Mouse (Mus musculus): ENCODE data around the gene Akap6. TPM values are rescaled to one million over a fixed set of nuclear protein-coding genes. Genes with fewer than 3 reads are reported as not detected.
"Not testable (repeated sequence)": the region's sequence is repeated elsewhere in the genome, so short reads cannot be mapped to it uniquely, and the experiment has no call there.

The Akap6 gene
- polyA plus RNA-seq, 1 experiment from 2014 or later, result 23.6 TPM

DNA sequence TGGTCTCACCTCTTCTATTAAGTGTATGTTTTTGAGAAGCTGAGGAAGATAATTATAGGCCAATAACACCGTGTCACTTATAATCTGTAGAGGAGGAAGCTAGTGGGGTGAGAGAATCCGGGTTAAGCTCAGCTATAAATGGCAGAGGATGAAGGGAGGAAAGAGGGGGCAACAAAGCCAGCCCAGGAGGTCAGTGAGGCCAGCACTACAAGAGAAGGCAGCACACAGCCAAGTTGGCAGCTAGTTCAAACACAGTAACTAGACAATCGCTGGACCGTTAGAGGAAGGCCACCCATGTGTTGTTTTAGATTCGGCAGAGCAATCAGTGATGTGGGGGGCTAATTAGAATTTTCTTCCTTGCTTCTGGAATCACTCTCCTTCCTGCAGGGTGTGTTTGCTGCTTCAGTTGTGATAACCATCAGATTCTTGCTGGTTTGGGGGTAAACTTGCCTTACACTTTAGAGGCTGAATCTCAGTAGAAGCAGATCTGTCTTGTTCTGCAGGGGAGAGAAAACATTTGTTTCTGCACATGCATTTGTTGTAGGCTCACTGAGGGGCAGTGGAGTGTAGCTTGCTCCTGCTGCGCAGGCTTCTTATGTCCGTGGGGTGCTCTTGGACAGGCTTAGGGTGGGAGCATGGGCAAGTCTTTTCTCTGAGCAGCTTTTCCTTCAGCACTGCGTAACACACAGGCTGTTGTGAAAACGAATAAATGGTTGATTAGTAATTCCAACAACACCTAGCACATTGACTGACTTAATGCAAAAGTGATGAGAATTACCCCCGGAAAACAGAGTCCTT is 27.4 kb downstream of the Akap6 start:
- H3K27me3 ChIP-seq (ENCODE audit: control insufficient read depth, insufficient read depth, low read depth, low read length), result no peaks in the 10 kb centered on the region

DNA sequence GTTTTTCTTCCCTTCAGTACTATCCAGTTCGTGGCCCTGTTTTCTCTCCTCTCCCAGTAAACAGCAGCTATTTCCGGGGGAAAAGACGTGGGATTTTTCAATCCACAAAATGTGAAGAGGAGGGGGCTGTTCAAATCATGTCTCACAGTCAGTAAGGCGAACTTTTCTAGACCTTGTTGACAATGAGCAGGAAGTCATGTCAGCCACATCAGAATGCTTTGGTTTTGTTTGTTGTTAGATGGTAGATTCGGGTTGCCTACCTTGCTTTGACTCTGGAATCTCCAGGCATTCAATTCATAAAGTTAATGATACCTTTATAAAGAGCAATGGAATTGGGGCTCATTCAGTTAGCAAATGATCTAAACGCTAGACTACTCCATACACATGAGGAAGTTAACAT is 30.2 kb downstream of the Akap6 start:
- peaks cover 4% of the 10 kb centered on the region; the same call in 1 of the 2 replicates for H3K4me1 ChIP-seq (ENCODE audit: control insufficient read depth, insufficient read depth, low read length)
- no peak overlapping the region for H3K4me2 ChIP-seq (ENCODE audit: low read length)
- ATAC-seq, result no peak
- no peaks in the 10 kb centered on the region for H3K27me3 ChIP-seq (ENCODE audit: control insufficient read depth, insufficient read depth, low read depth, low read length)
- H3K27ac ChIP-seq (ENCODE audit: low read length), result no peak overlapping the region
- WGBS, result 86% methylated on average over 6 of the region's 6 CpGs
- no peaks in the 10 kb centered on the region for H3K36me3 ChIP-seq (ENCODE audit: control insufficient read depth, insufficient read depth, low read length)
- H3K9ac ChIP-seq (ENCODE audit: low read depth, low read length), result no peak overlapping the region
- H3K4me3 ChIP-seq (ENCODE audit: low read depth, low read length), result no peak overlapping the region
- H3K9me3 ChIP-seq (replicated peaks; ENCODE audit: control insufficient read depth, low read length, poor library complexity, severe bottlenecking), result no peaks in the 10 kb centered on the region

More for the DNA sequence above, 27.4 kb downstream of the Akap6 start:
- WGBS, result 37% methylated on average over 10 of the region's 10 CpGs
- H3K4me2 ChIP-seq (ENCODE audit: low read length), result no peak overlapping the region
- no peaks in the 10 kb centered on the region for H3K9me3 ChIP-seq (replicated peaks; ENCODE audit: control insufficient read depth, low read length, poor library complexity, severe bottlenecking)
- H3K36me3 ChIP-seq (ENCODE audit: control insufficient read depth, insufficient read depth, low read length), result no peaks in the 10 kb centered on the region
- no peak overlapping the region for H3K9ac ChIP-seq (ENCODE audit: low read depth, low read length)
- H3K4me1 ChIP-seq (ENCODE audit: control insufficient read depth, insufficient read depth, low read length), result peaks cover 4% of the 10 kb centered on the region; the same call in 1 of the 2 replicates
- no peak overlapping the region for H3K27ac ChIP-seq (ENCODE audit: low read length)
- H3K4me3 ChIP-seq (ENCODE audit: low read depth, low read length), result no peak overlapping the region
- ATAC-seq, result 0 out of 2 replicates have a peak, but pooled peaks have one; percentile 48

DNA sequence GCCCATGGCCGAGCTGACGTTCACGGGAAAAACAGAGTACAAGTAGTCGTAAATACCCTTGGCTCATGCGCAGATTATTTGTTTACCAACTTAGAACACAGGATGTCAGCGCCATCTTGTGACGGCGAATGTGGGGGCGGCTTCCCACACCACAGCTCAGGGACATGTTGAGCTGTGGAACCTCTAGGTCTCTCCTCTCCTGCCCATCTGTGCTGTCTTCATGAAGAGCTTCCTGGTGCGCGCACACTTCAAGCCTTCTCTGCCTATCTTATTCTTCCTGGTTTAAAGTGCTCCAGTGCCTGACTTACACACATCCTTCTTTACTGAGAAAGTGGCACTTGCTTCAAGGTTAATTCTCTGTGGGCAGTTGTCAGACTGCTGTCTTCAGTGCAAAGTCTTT is 36.0 kb downstream of the Akap6 start:
- not testable (repeated sequence) for H3K4me1 ChIP-seq (ENCODE audit: control insufficient read depth, insufficient read depth, low read length); H3K9ac ChIP-seq (ENCODE audit: low read depth, low read length); H3K36me3 ChIP-seq (ENCODE audit: control insufficient read depth, insufficient read depth, low read length); H3K9me3 ChIP-seq (replicated peaks; ENCODE audit: control insufficient read depth, low read length, poor library complexity, severe bottlenecking); ATAC-seq; H3K4me2 ChIP-seq (ENCODE audit: low read length); H3K27me3 ChIP-seq (ENCODE audit: control insufficient read depth, insufficient read depth, low read depth, low read length); H3K27ac ChIP-seq (ENCODE audit: low read length); H3K4me3 ChIP-seq (ENCODE audit: low read depth, low read length)
- WGBS, result 98% methylated on average over 6 of the region's 11 CpGs

DNA sequence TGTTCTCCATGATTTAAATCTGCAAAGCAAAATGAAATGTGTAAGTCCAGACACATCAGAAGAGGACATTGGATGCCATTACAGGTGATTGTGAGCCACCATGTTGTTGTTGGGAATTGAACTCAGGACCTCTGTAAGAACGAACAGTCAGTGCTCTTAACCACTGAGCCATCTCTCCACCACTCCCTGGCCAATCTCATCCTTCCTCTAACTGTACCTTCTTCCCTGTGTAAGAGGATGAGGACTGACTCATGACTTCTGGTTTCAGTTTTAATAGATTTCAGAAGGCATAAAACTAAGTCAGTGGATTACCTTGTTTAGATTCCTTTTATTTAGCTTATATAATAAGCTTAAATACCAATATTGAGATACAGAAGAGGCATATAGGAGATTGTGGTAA is 38.0 kb downstream of the Akap6 start:
- Histone ChIP-seq H3K4me3 (ENCODE audit: low read depth, low read length) (no peak overlapping the region), H3K27ac (ENCODE audit: low read length) (no peak overlapping the region), H3K4me1 (ENCODE audit: control insufficient read depth, insufficient read depth, low read length) (no peaks in the 10 kb centered on the region), H3K4me2 (ENCODE audit: low read length) (no peak overlapping the region), H3K36me3 (ENCODE audit: control insufficient read depth, insufficient read depth, low read length) (no peaks in the 10 kb centered on the region), H3K27me3 (ENCODE audit: control insufficient read depth, insufficient read depth, low read depth, low read length) (no peaks in the 10 kb centered on the region), H3K9ac (ENCODE audit: low read depth, low read length) (no peak overlapping the region), H3K9me3 (replicated peaks; ENCODE audit: control insufficient read depth, low read length, poor library complexity, severe bottlenecking) (no peaks in the 10 kb centered on the region; the same call in 1 of the 2 replicates)
- 83% methylated on average over 1 of the region's 1 CpGs for WGBS
- no peak for ATAC-seq

DNA sequence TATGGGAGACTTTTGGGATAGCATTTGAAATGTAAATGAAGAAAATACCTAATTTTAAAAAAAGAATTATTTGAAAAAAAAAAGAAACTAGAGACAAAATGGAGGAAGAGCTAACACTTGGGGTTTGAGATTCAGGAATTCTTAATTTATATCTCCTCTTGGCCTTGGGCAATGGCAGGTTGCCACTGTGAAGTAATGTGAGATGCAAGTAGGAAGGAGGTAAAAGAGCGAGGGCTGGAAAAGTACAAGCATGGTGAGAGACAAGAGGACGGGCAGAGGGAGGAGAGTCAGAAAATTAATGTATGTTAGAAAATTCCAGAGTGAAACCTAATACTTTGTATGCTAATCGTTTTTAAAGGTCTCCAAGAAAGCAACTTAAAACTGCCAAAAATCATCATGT is 40.1 kb downstream of the Akap6 start:
- Histone ChIP-seq H3K4me2 (ENCODE audit: low read length) (no peak overlapping the region), H3K27me3 (ENCODE audit: control insufficient read depth, insufficient read depth, low read depth, low read length) (no peaks in the 10 kb centered on the region), H3K27ac (ENCODE audit: low read length) (no peak overlapping the region), H3K9me3 (replicated peaks; ENCODE audit: control insufficient read depth, low read length, poor library complexity, severe bottlenecking) (no peaks in the 10 kb centered on the region; the same call in 1 of the 2 replicates), H3K4me3 (ENCODE audit: low read depth, low read length) (no peak overlapping the region), H3K4me1 (ENCODE audit: control insufficient read depth, insufficient read depth, low read length) (no peaks in the 10 kb centered on the region), H3K36me3 (ENCODE audit: control insufficient read depth, insufficient read depth, low read length) (no peaks in the 10 kb centered on the region), H3K9ac (ENCODE audit: low read depth, low read length) (no peak overlapping the region)
- no peak for ATAC-seq
- 89% methylated on average over 3 of the region's 3 CpGs for WGBS

DNA sequence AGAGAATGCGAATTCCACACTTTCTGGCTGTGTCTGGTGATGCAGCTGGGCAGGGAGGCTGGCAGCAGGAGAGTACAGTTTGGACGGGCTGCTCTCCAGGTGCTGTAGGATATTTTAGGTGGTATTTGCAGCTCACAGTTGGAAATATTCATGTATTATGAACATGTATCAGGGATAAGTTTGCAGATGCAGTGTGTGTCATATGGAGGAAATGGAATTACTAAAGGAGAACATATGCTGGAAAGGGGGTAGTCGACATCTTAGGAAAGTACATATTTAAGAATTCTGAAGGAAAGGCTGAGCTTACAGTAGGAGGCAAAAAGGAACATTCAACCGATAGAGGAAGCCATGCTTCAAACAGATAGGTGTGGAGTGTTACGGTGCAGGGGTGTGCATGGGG is 42.6 kb downstream of the Akap6 start:
- Histone ChIP-seq H3K27ac (ENCODE audit: low read length) (no peak overlapping the region), H3K4me2 (ENCODE audit: low read length) (no peak overlapping the region)
- whole genome bisulfite sequencing, result 89% methylated on average over 5 of the region's 5 CpGs

DNA sequence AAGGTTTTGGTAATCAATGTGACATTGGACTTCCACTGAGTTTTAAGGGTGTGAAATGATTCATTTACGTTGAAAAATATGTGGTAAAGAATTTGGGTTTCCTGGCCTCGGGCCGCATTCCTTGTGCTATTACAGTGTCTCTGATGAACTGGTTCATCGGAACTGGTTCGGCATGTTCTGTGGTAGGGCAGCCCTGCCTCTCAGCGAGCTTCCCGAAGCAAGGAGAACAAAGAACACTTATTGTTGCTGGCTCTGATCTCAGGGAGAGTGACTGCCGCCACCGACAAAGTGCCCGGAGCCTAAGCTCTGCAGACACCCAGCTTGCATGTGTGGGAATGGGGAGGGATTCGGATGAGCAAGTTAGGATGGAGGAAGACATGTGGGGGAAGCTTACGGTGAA is 50.8 kb downstream of the Akap6 start:
- Histone ChIP-seq H3K27me3 (ENCODE audit: control insufficient read depth, insufficient read depth, low read depth, low read length) (no peaks in the 10 kb centered on the region), H3K9ac (ENCODE audit: low read depth, low read length) (no peak overlapping the region), H3K9me3 (replicated peaks; ENCODE audit: control insufficient read depth, low read length, poor library complexity, severe bottlenecking) (no peaks in the 10 kb centered on the region), H3K4me2 (ENCODE audit: low read length) (no peak overlapping the region), H3K4me1 (ENCODE audit: control insufficient read depth, insufficient read depth, low read length) (peaks cover 5% of the 10 kb centered on the region), H3K4me3 (ENCODE audit: low read depth, low read length) (no peak overlapping the region), H3K27ac (ENCODE audit: low read length) (no peak overlapping the region), H3K36me3 (ENCODE audit: control insufficient read depth, insufficient read depth, low read length) (no peaks in the 10 kb centered on the region)
- WGBS, result 51% methylated on average over 12 of the region's 12 CpGs
- no peak for ATAC-seq

More for the DNA sequence above, 42.6 kb downstream of the Akap6 start:
- H3K4me3 ChIP-seq (ENCODE audit: low read depth, low read length), result no peak overlapping the region
- no peak overlapping the region for H3K9ac ChIP-seq (ENCODE audit: low read depth, low read length)
- H3K36me3 ChIP-seq (ENCODE audit: control insufficient read depth, insufficient read depth, low read length), result no peaks in the 10 kb centered on the region
- no peaks in the 10 kb centered on the region for H3K9me3 ChIP-seq (replicated peaks; ENCODE audit: control insufficient read depth, low read length, poor library complexity, severe bottlenecking)
- H3K4me1 ChIP-seq (ENCODE audit: control insufficient read depth, insufficient read depth, low read length), result 0 out of 2 replicates have a peak, but pooled peaks cover 3% of the 10 kb centered on the region
- H3K27me3 ChIP-seq (ENCODE audit: control insufficient read depth, insufficient read depth, low read depth, low read length), result no peaks in the 10 kb centered on the region
- no peak for ATAC-seq

DNA sequence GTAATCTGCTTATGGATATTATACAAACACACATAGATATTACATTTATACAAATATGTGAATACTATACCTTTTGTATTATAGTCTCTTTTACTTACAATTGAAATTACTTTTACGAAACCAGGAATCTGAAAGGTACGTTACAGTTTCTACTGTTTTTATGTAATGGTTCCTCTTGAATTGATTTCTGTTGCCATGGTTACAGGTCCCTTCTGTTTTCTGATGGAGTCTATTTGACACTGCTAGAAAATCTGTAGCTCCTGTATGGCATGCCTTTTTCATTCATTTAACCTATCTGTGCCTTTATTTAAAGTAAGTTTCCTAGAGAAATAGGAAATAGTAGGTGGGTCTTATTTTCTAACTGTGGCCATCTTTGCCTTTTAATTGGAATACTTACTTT is 56.5 kb downstream of the Akap6 start:
- no peaks in the 10 kb centered on the region for H3K27me3 ChIP-seq (ENCODE audit: control insufficient read depth, insufficient read depth, low read depth, low read length)
- no peak overlapping the region for H3K4me2 ChIP-seq (ENCODE audit: low read length)
- no peaks in the 10 kb centered on the region for H3K9me3 ChIP-seq (replicated peaks; ENCODE audit: control insufficient read depth, low read length, poor library complexity, severe bottlenecking)
- no peak overlapping the region for H3K4me3 ChIP-seq (ENCODE audit: low read depth, low read length)
- 0 out of 2 replicates have a peak, but pooled peaks have one; percentile 46 for ATAC-seq
- no peak overlapping the region for H3K27ac ChIP-seq (ENCODE audit: low read length)
- H3K4me1 ChIP-seq (ENCODE audit: control insufficient read depth, insufficient read depth, low read length), result peaks cover 10% of the 10 kb centered on the region
- WGBS, result 52% methylated on average over 2 of the region's 2 CpGs
- H3K36me3 ChIP-seq (ENCODE audit: control insufficient read depth, insufficient read depth, low read length), result no peaks in the 10 kb centered on the region
- H3K9ac ChIP-seq (ENCODE audit: low read depth, low read length), result no peak overlapping the region

DNA sequence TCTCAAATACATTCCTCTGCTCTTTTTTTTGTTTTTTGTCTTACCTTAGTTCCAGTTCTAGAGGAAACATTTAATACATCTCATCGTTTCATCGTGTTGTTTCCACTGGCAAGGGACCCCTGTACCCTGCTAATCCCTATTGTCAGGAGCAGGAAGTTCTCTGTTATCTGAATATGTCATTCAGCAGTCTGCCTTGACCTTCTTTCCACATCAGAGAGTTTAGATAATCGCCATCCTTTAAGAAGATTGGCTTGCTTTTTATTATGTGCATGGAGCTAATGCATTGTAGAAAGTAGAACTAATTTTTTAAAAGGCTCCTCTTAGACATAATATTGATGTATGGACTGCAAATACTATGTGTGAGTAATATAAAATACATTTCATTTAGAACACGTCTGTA is 58.7 kb downstream of the Akap6 start:
- H3K9ac ChIP-seq (ENCODE audit: low read depth, low read length), result no peak overlapping the region
- no peak overlapping the region for H3K27ac ChIP-seq (ENCODE audit: low read length)
- no peak overlapping the region for H3K4me3 ChIP-seq (ENCODE audit: low read depth, low read length)
- no peaks in the 10 kb centered on the region for H3K9me3 ChIP-seq (replicated peaks; ENCODE audit: control insufficient read depth, low read length, poor library complexity, severe bottlenecking)
- H3K4me1 ChIP-seq (ENCODE audit: control insufficient read depth, insufficient read depth, low read length), result peaks cover 10% of the 10 kb centered on the region
- 10% methylated on average over 4 of the region's 4 CpGs for whole genome bisulfite sequencing
- no peak overlapping the region for H3K4me2 ChIP-seq (ENCODE audit: low read length)
- H3K36me3 ChIP-seq (ENCODE audit: control insufficient read depth, insufficient read depth, low read length), result no peaks in the 10 kb centered on the region
- ATAC-seq, result no peak
- no peaks in the 10 kb centered on the region for H3K27me3 ChIP-seq (ENCODE audit: control insufficient read depth, insufficient read depth, low read depth, low read length)
